ENCODE assay signal across 18 mouse cellular contexts in genomic region chr11:114233636-114234541, GRCm38 (mm10).
A peak's percentile ranks its signal among the peaks of the same experiment; 100 is the strongest.
DNase-seq lines count a peak whose midpoint lies in the region; ATAC-seq lines count a peak whose summit lies in the region.
"Had no signal": no experiment of that assay in that cellular context is flagged by ENCODE, and none has a peak within 500 bp of the region (broad histone marks: within the 10 kb centered on the region; RNA-seq: fewer than 3 reads in every experiment).

No protein-coding gene starts in this region.

- ATAC-seq in hindbrain, embryonic 13.5 days (ENCODE audit: low FRiP score), result no peak
- ATAC-seq in hindbrain, embryonic 11.5 days (ENCODE audit: low FRiP score), result no peak
- no peak for ATAC-seq in hindbrain, embryonic 14.5 days (ENCODE audit: low FRiP score)
- no peak for ATAC-seq in midbrain, embryonic 16.5 days
- no peak for ATAC-seq in erythroblast, adult 5-6 weeks (replicated peaks; ENCODE audit: low FRiP score, poor library complexity, severe bottlenecking)
- ATAC-seq: intestine, embryonic 16.5 days had no signal

- 60% methylated on average over 19 of the region's 19 CpGs for WGBS in hindbrain, embryonic 13.5 days
- WGBS in hindbrain, embryonic 11.5 days, result 83% methylated on average over 19 of the region's 19 CpGs
- WGBS in hindbrain, embryonic 14.5 days, result 55% methylated on average over 19 of the region's 19 CpGs
- WGBS in midbrain, embryonic 16.5 days, result 64% methylated on average over 19 of the region's 19 CpGs

- H3K9me3 ChIP-seq in hindbrain, embryonic 13.5 days, result peaks cover 3% of the 10 kb centered on the region; the same call in 1 of the 2 replicates
- H3K9me3 ChIP-seq in hindbrain, embryonic 11.5 days (ENCODE audit: control insufficient read depth, low read length), result no peaks in the 10 kb centered on the region
- no peaks in the 10 kb centered on the region for H3K9me3 ChIP-seq in hindbrain, embryonic 14.5 days (ENCODE audit: control insufficient read depth, low read length)
- no peaks in the 10 kb centered on the region for H3K9me3 ChIP-seq in midbrain, embryonic 16.5 days (replicated peaks; ENCODE audit: control insufficient read depth, low read length, poor library complexity, severe bottlenecking)

- H3K4me2 ChIP-seq in hindbrain, embryonic 13.5 days, result 0 out of 2 replicates have a peak overlapping the region, but pooled peaks have one; percentile 26
- H3K4me2 ChIP-seq in hindbrain, embryonic 11.5 days (replicated peaks; ENCODE audit: low read depth, low read length), result no peak overlapping the region
- H3K4me2 ChIP-seq in hindbrain, embryonic 14.5 days (replicated peaks), result no peak overlapping the region
- 0 out of 2 replicates have a peak overlapping the region, but pooled peaks have one; percentile 0 for H3K4me2 ChIP-seq in midbrain, embryonic 16.5 days (ENCODE audit: low read length)
- H3K4me2 ChIP-seq: liver, embryonic 11.5 days had no signal

- H3K9ac ChIP-seq in hindbrain, embryonic 13.5 days, result no peak overlapping the region
- no peak overlapping the region for H3K9ac ChIP-seq in hindbrain, embryonic 11.5 days (ENCODE audit: low read depth, low read length)
- H3K9ac ChIP-seq in hindbrain, embryonic 14.5 days, result no peak overlapping the region
- no peak overlapping the region for H3K9ac ChIP-seq in midbrain, embryonic 16.5 days (ENCODE audit: low read depth, low read length)

- no peak for DNase-seq in hindbrain, embryonic 11.5 days (ENCODE audit: low spot score)
- DNase-seq in hindbrain, embryonic 14.5 days (ENCODE audit: low spot score), result no peak
- DNase-seq in thymus, postnatal 14 days, result peak; percentile 75
- DNase-seq in cerebellum, postnatal 25 days, result no peak
- DNase-seq: adrenal gland, postnatal 25 days; cerebellum, postnatal 10 days; gastrocnemius, postnatal 36 days; heart, postnatal 36 days; left cerebral cortex, postnatal 4 days; lung, adult 2 months had no signal

- 0 out of 2 replicates have a peak, but pooled peaks cover 6% of the 10 kb centered on the region for H3K27me3 ChIP-seq in hindbrain, embryonic 13.5 days
- no peaks in the 10 kb centered on the region for H3K27me3 ChIP-seq in hindbrain, embryonic 11.5 days (ENCODE audit: control insufficient read depth, insufficient read depth, low read length)
- no peaks in the 10 kb centered on the region for H3K27me3 ChIP-seq in hindbrain, embryonic 14.5 days (ENCODE audit: control insufficient read depth, insufficient read depth, low read length)
- H3K27me3 ChIP-seq in midbrain, embryonic 16.5 days (ENCODE audit: control insufficient read depth, insufficient read depth, low read depth, low read length), result no peaks in the 10 kb centered on the region

- no peaks in the 10 kb centered on the region for H3K36me3 ChIP-seq in hindbrain, embryonic 13.5 days
- H3K36me3 ChIP-seq in hindbrain, embryonic 11.5 days (ENCODE audit: control insufficient read depth, insufficient read depth, low read length), result no peaks in the 10 kb centered on the region
- no peaks in the 10 kb centered on the region for H3K36me3 ChIP-seq in hindbrain, embryonic 14.5 days (replicated peaks; ENCODE audit: control insufficient read depth, insufficient read depth)
- H3K36me3 ChIP-seq in midbrain, embryonic 16.5 days (ENCODE audit: control insufficient read depth, insufficient read depth, low read length), result no peaks in the 10 kb centered on the region

- H3K4me1 ChIP-seq in hindbrain, embryonic 13.5 days (replicated peaks), result peaks cover 24% of the 10 kb centered on the region
- H3K4me1 ChIP-seq in hindbrain, embryonic 11.5 days (replicated peaks; ENCODE audit: control insufficient read depth, insufficient read depth, low read length), result no peaks in the 10 kb centered on the region
- H3K4me1 ChIP-seq in hindbrain, embryonic 14.5 days (replicated peaks; ENCODE audit: control insufficient read depth, insufficient read depth, low read length), result peaks cover under 1% of the 10 kb centered on the region; the same call in 1 of the 2 replicates
- peaks cover 2% of the 10 kb centered on the region; the same call in 1 of the 2 replicates for H3K4me1 ChIP-seq in midbrain, embryonic 16.5 days (ENCODE audit: control insufficient read depth, insufficient read depth, low read length)

- peak overlapping the region; percentile 74 for H3K27ac ChIP-seq in hindbrain, embryonic 13.5 days
- H3K27ac ChIP-seq in hindbrain, embryonic 11.5 days (ENCODE audit: low read depth, low read length), result no peak overlapping the region
- H3K27ac ChIP-seq in hindbrain, embryonic 14.5 days, result peak overlapping the region; percentile 63
- H3K27ac ChIP-seq in midbrain, embryonic 16.5 days (ENCODE audit: low read length), result 0 out of 2 replicates have a peak overlapping the region, but pooled peaks have one; percentile 54
- H3K27ac ChIP-seq: kidney, postnatal 0 days; layer of hippocampus, adult 2 months; macrophage had no signal

- no peak overlapping the region for H3K4me3 ChIP-seq in hindbrain, embryonic 13.5 days
- no peak overlapping the region for H3K4me3 ChIP-seq in hindbrain, embryonic 11.5 days (ENCODE audit: low read depth, low read length)
- H3K4me3 ChIP-seq in hindbrain, embryonic 14.5 days (replicated peaks; ENCODE audit: low read length), result no peak overlapping the region
- no peak overlapping the region for H3K4me3 ChIP-seq in midbrain, embryonic 16.5 days (ENCODE audit: low read depth, low read length)
- H3K4me3 ChIP-seq: layer of hippocampus, adult 2 months had no signal

Comparison
In these comparisons a context has a peak if more than half of its experiments do, and no peak if none do; other contexts are left out.
1. H3K4me2 ChIP-seq: peak in hindbrain, embryonic 13.5 days (single experiment) and midbrain, embryonic 16.5 days (single experiment); none in hindbrain, embryonic 11.5 days (single experiment) and hindbrain, embryonic 14.5 days (single experiment).